Mouse (Mus musculus) small intestine, adult 10 weeks (tissue): Measurements from ENCODE around the gene Ppp1r18. TPM values are rescaled to one million over a fixed set of nuclear protein-coding genes. Genes with fewer than 3 reads are reported as not detected.

Experiments used
- polyA plus RNA-seq: library from polyadenylated mRNA; stranded (reverse); fragments of 350-450 nt; fragmentation: Illumina TruSeq; extraction: RNeasy Lipid Tissue Mini Kit (QIAGEN cat#74804); gene quantifications from one replicate; pipeline ENCODE4 v1.2.3, GENCODE M21; 2014; ENCODE audit warnings: low replicate concordance

The Ppp1r18 gene
- 1.2 TPM for polyA plus RNA-seq

GRCm38 (mm10) chr17:35865481-35866280 is at the start of gene Ppp1r18:
Gene Ppp1r18 (plus strand): TSS chr17:35865593.

GRCm38 (mm10) chr17:35821439-35822430 is 43.7 kb upstream of the Ppp1r18 start, which contains the start of gene Ier3:
Gene Ier3 (plus strand): TSS chr17:35821684.

GRCm38 (mm10) chr17:35822964-35823937 is 42.1 kb upstream of the Ppp1r18 start, which contains the start of gene Flot1:
Gene Flot1 (plus strand): TSS chr17:35823230.

GRCm38 (mm10) chr17:35838122-35838544 is 27.3 kb upstream of the Ppp1r18 start, which contains the start of gene Tubb5:
Gene Tubb5 (minus strand): TSS chr17:35838306.

GRCm38 (mm10) chr17:35841076-35841950 is 24.1 kb upstream of the Ppp1r18 start, which contains the start of gene Mdc1:
Gene Mdc1 (plus strand): TSS chr17:35841515.

GRCm38 (mm10) chr17:35861198-35861857 is 4.1 kb upstream of the Ppp1r18 start, which contains the start of gene Nrm:
Gene Nrm (plus strand): TSS chr17:35861318.

GRCm38 (mm10) chr17:35879245-35880057 is 14.1 kb downstream of the Ppp1r18 start, which contains the start of gene Dhx16:
Gene Dhx16 (plus strand): TSS chr17:35879819.

GRCm38 (mm10) chr17:35896781-35897643 is 31.6 kb downstream of the Ppp1r18 start, which contains the start of gene 2310061I04Rik:
Gene 2310061I04Rik (minus strand): TSS chr17:35897431.

GRCm38 (mm10) chr17:35909919-35910369 is 44.6 kb downstream of the Ppp1r18 start, which contains the start of gene Atat1:
Gene Atat1 (minus strand): TSS chr17:35910075.

GRCm38 (mm10) chr17:35916297-35917142 is 51.1 kb downstream of the Ppp1r18 start, which contains the start of the genes Mrps18b and Ppp1r10:
Gene Mrps18b (minus strand): TSS chr17:35916389.
Gene Ppp1r10 (plus strand): TSS chr17:35916434.

Other genes starting within 250 kb of the Ppp1r18 start
- gene Gm9573, start 239.0 kb upstream of the Ppp1r18 start, polyA plus RNA-seq: not detected
- gene Mucl3, start 221.9 kb upstream of the Ppp1r18 start, polyA plus RNA-seq: not detected
- gene Vars2, start 198.0 kb upstream of the Ppp1r18 start, polyA plus RNA-seq: 0.59 TPM
- gene Gtf2h4, start 191.9 kb upstream of the Ppp1r18 start, polyA plus RNA-seq: 2.7 TPM
- gene Ddr1, start 161.0 kb upstream of the Ppp1r18 start, polyA plus RNA-seq: 4.8 TPM
- gene Ier3, start 43.9 kb upstream of the Ppp1r18 start, polyA plus RNA-seq: 3.7 TPM
- gene Flot1, start 42.4 kb upstream of the Ppp1r18 start, polyA plus RNA-seq: 3.5 TPM
- gene Tubb5, start 27.3 kb upstream of the Ppp1r18 start, polyA plus RNA-seq: 23.6 TPM
- 9.7 TPM for gene Mdc1, start 24.1 kb upstream of the Ppp1r18 start, polyA plus RNA-seq
- gene Nrm, start 4.3 kb upstream of the Ppp1r18 start, polyA plus RNA-seq: 1.3 TPM
- gene Dhx16, start 14.2 kb downstream of the Ppp1r18 start, polyA plus RNA-seq: 16.5 TPM
- 30.1 TPM for gene 2310061I04Rik, start 31.8 kb downstream of the Ppp1r18 start, polyA plus RNA-seq
- 17.0 TPM for gene Atat1, start 44.5 kb downstream of the Ppp1r18 start, polyA plus RNA-seq
- 8.4 TPM for gene Mrps18b, start 50.8 kb downstream of the Ppp1r18 start, polyA plus RNA-seq
- gene Ppp1r10, start 50.8 kb downstream of the Ppp1r18 start, polyA plus RNA-seq: 28.3 TPM
- 36.1 TPM for gene Abcf1, start 104.2 kb downstream of the Ppp1r18 start, polyA plus RNA-seq
- gene Gnl1, start 114.3 kb downstream of the Ppp1r18 start, polyA plus RNA-seq: 0.56 TPM
- gene Prr3, start 114.6 kb downstream of the Ppp1r18 start, polyA plus RNA-seq: 0.59 TPM
- gene H2-T24, start 155.0 kb downstream of the Ppp1r18 start, polyA plus RNA-seq: 5.7 TPM
- gene H2-T23, start 167.3 kb downstream of the Ppp1r18 start, polyA plus RNA-seq: 8.8 TPM
- gene H2-T22, start 177.2 kb downstream of the Ppp1r18 start, polyA plus RNA-seq: 8.7 TPM
- not detected for gene Gm6034, start 177.4 kb downstream of the Ppp1r18 start, polyA plus RNA-seq
- 6.5 TPM for gene Gm11127, start 192.8 kb downstream of the Ppp1r18 start, polyA plus RNA-seq